ENCODE assay signal across 9 mouse cellular contexts in genomic region chr12:70430307-70430950, GRCm38 (mm10). TPM values are rescaled to one million over a fixed set of nuclear protein-coding genes. Genes with fewer than 3 reads are reported as not detected.
DNase-seq lines count a peak whose midpoint lies in the region; ATAC-seq and TF ChIP-seq lines count a peak whose summit lies in the region.
"Had no signal": no experiment of that assay in that cellular context is flagged by ENCODE, and none has a peak within 500 bp of the region (broad histone marks: within the 10 kb centered on the region; RNA-seq: fewer than 3 reads in every experiment).

No protein-coding gene starts in this region.

- no peaks in the 10 kb centered on the region for H3K27me3 ChIP-seq in heart, embryonic 12.5 days (replicated peaks)
- H3K27me3 ChIP-seq in midbrain, embryonic 12.5 days = no peaks in the 10 kb centered on the region

- no peak overlapping the region for H3K4me3 ChIP-seq in heart, embryonic 12.5 days
- peak overlapping the region; percentile 15; the same call in 1 of the 2 replicates for H3K4me3 ChIP-seq in layer of hippocampus, adult 2 months
- H3K4me3 ChIP-seq in midbrain, embryonic 12.5 days = no peak overlapping the region
- H3K4me3 ChIP-seq: myocyte had no signal

- no peak for ATAC-seq in heart, embryonic 12.5 days (ENCODE audit: insufficient number of reproducible peaks, low FRiP score)
- ATAC-seq in erythroblast, adult 5-6 weeks (replicated peaks; ENCODE audit: low FRiP score, poor library complexity, severe bottlenecking) = peak; percentile 73
- peak; percentile 66 for ATAC-seq in midbrain, embryonic 12.5 days (ENCODE audit: low FRiP score, low read depth)

- 38% methylated on average over 8 of the region's 8 CpGs for WGBS in heart, embryonic 12.5 days
- whole genome bisulfite sequencing in midbrain, embryonic 12.5 days = 28% methylated on average over 8 of the region's 8 CpGs

- H3K9me3 ChIP-seq in heart, embryonic 12.5 days (replicated peaks) = no peaks in the 10 kb centered on the region
- no peaks in the 10 kb centered on the region for H3K9me3 ChIP-seq in midbrain, embryonic 12.5 days

- peak; percentile 85 for TF ChIP-seq CTCF in layer of hippocampus, adult 2 months (conservative IDR thresholded peaks at IDR 0.05)

- H3K27ac ChIP-seq in heart, embryonic 12.5 days (ENCODE audit: poor library complexity, severe bottlenecking) = no peak overlapping the region
- peak overlapping the region; percentile 43; the same call in 1 of the 2 replicates for H3K27ac ChIP-seq in layer of hippocampus, adult 2 months
- H3K27ac ChIP-seq in midbrain, embryonic 12.5 days (replicated peaks) = no peak overlapping the region

- H3K4me1 ChIP-seq in heart, embryonic 12.5 days (replicated peaks) = no peaks in the 10 kb centered on the region; the same call in 1 of the 2 replicates
- H3K4me1 ChIP-seq in midbrain, embryonic 12.5 days = peaks cover 4% of the 10 kb centered on the region; the same call in 1 of the 2 replicates

- H3K9ac ChIP-seq in heart, embryonic 12.5 days = no peak overlapping the region
- H3K9ac ChIP-seq in midbrain, embryonic 12.5 days (replicated peaks) = no peak overlapping the region

- no peak overlapping the region for H3K4me2 ChIP-seq in heart, embryonic 12.5 days
- H3K4me2 ChIP-seq in midbrain, embryonic 12.5 days (replicated peaks) = peak overlapping the region; percentile 15; the same call in 1 of the 2 replicates

- no peaks in the 10 kb centered on the region for H3K36me3 ChIP-seq in heart, embryonic 12.5 days
- no peaks in the 10 kb centered on the region for H3K36me3 ChIP-seq in midbrain, embryonic 12.5 days

- peak; percentile 68 for DNase-seq in heart, postnatal 4 days
- DNase-seq in CD4-positive, CD25-positive, alpha-beta regulatory T cell, adult 2 months (ENCODE audit: low read depth, low spot score) = peak; percentile 67
- DNase-seq in brain, adult 2 months (ENCODE audit: low read depth, low spot score) = peak; percentile 89
- DNase-seq in layer of hippocampus, adult 2 months (ENCODE audit: low spot score in 2 of 2) = peak; percentile 46 to 75
- no peak for DNase-seq in yolk sac, embryonic 10.5 days (ENCODE audit: low spot score)

RNA-seq across cellular contexts. Expression of gene Tmx1, which starts 22.5 kb away (rescaled TPM):
- 10 to 100 TPM; 38.3 to 39.1 TPM for total RNA-seq in heart, postnatal 4 days (2021)
- polyA plus RNA-seq in heart, embryonic 12.5 days (2016; fragmentation: Nextera tagmentation; extraction: Ambion mirVana) = 87.6 and 92.4 TPM in 2 replicates
- 64.4 and 67.6 TPM in 2 replicates for total RNA-seq in erythroblast, adult 5-6 weeks (2015; ENCODE audit: low replicate concordance)
- total RNA-seq in erythroblast, adult 5-6 weeks (2017; ENCODE audit: low replicate concordance) = 118 and 166 TPM in 2 replicates
- total RNA-seq in layer of hippocampus, adult 2 months (2021) = 10 to 100 TPM; 29.1 to 30.2 TPM
- 124 and 134 TPM in 2 replicates for polyA plus RNA-seq in midbrain, embryonic 12.5 days (2016; fragmentation: Nextera tagmentation; extraction: Ambion mirVana)
